Mouse (Mus musculus) erythroblast, adult 5-6 weeks (primary cell): Measurements from ENCODE around the gene Ripply2. TPM values are rescaled to one million over a fixed set of nuclear protein-coding genes. Genes with fewer than 3 reads are reported as not detected.
"Not testable (repeated sequence)": the region's sequence is repeated elsewhere in the genome, so short reads cannot be mapped to it uniquely, and the experiment has no call there.

ENCODE experiments used
- ATAC-seq: replicated peaks from 2 replicates; pipeline ENCODE4 v1.8.0; 2016; ENCODE audit warnings: moderate number of reproducible peaks, mild to moderate bottlenecking, moderate TSS enrichment, inconsistent platforms; ENCODE audit not compliant: poor library complexity, low FRiP score, severe bottlenecking
- total RNA-seq, 2 experiments: library from RNA; stranded (forward) in 1 of 2; stranded (reverse) in 1 of 2; fragments of 150-400 nt in 1 of 2; fragments of 200-764, 138-1000 nt in 1 of 2; gene quantifications; 2 replicates each; pipeline versions ENCODE4 v1.2.3 to v1.2.4; 2015 to 2017; ENCODE audit warnings: low replicate concordance in 2 of 2

Gene Ripply2
- total RNA-seq (2015; ENCODE audit: low replicate concordance) (not detected in 2 replicates), total RNA-seq (2017; ENCODE audit: low replicate concordance) (not detected in 2 replicates)

GRCm38 (mm10) chr9:87015288-87015937, at the start of gene Ripply2:
Ripply2 (plus strand) TSS chr9:87015537.
- ATAC-seq, result no peak

DNA sequence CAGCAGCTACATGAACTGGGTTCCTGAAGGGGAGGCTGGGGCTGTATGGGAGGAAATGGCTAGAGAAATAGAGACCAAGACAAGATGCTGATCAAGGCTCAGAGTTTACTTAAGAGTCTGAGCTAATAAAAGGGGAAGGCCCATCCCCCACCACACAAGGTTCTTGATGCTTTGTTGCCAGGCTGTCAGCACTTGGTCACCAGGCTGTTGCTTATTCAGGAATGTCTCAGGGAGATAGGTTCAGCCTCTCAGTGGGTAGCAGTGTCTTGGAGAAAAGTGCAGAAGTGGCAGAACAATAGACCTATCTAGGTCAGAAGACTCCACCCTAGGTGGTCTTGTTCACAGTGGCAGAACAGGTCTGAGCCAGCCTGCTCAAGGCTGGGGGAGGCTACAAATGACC, 42.9 kb upstream of the Ripply2 start:
- ATAC-seq, result not testable (repeated sequence)

DNA sequence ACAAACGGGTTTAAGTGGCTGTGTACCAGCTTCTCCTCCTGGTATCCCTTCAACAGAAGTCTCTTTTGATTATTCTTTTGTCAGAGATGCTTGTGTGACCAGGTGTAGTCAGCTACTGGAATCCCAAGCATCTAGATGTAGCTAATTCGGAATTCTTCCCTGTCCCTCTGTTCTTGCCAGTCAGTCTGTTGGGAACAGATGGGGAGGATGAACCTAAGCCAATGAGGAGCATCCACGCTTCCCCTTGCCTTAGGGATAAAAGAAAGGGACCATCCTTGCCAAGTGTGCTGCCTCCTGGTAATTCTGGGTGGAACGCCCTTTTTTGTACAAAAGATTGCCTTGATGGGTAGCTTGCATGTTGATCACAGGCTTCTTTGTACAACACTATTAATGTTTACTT, 41.8 kb upstream of the Ripply2 start:
- no peak for ATAC-seq

- ATAC-seq, result no peak
Measured at GRCm38 (mm10) chr9:86976896-86977295, 38.4 kb upstream of the Ripply2 start.

GRCm38 (mm10) chr9:86978257-86978907, 37.0 kb upstream of the Ripply2 start:
- no peak for ATAC-seq

DNA sequence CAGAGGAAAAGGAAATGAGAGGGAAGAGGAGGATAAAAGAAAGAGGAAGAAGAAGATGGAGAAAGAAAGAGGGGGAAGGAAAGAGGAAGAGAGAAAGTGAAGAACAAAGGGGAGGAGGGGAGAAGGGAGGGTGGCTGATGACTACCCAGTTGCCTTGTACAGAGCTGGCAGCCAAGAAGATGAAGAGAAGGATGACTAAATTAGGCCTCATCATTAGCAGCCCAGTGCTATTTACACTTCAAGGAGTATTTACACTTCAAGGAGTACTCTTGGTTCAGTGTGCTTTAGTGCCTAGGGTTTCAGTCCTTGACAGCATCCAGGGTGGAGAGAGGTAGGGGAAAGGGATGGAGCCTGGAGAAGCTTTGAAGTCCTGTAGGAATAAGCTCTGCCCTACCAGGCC, 35.3 kb upstream of the Ripply2 start:
- ATAC-seq, result no peak

- ATAC-seq, result no peak
Measured at GRCm38 (mm10) chr9:86980942-86981341, 34.4 kb upstream of the Ripply2 start.

DNA sequence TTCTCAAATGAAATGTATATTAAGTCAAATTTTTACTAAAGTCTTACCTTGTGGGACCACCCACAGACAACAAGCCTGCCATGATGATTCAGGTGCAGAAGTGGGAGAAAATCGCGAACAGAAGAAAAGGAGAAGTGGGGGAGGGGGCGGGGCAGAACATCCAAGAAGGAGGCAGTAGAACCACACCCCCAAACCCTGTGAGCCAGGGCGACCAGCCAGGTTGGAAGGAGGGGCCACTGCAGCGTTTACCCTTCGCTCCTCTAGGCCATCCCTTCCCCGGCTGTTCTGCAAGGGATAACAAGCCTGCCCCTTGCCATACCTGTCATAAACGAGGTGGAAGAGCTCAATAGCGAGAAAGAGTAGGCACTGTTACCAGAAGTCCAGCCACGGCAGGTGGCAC, 33.8 kb upstream of the Ripply2 start:
- ATAC-seq, result no peak

DNA sequence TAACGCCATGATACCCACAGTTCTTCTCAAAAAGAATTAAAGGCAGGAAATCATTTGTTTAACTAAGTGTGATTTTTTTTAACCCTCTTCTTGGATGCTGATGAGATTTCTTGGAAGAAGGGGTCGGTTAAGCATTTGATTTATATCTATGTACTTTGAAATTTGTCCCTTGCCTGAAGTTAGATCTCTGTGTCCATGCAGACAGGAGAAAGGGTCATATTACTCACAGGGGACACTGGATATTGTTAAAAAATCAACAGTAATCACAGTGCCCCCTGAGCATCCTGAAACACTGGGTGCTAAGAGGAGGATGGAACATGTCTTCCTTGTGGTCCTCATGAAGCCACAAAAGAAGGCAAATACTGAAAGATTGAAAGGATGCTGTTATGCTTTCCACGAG, 30.8 kb upstream of the Ripply2 start:
- no peak for ATAC-seq

DNA sequence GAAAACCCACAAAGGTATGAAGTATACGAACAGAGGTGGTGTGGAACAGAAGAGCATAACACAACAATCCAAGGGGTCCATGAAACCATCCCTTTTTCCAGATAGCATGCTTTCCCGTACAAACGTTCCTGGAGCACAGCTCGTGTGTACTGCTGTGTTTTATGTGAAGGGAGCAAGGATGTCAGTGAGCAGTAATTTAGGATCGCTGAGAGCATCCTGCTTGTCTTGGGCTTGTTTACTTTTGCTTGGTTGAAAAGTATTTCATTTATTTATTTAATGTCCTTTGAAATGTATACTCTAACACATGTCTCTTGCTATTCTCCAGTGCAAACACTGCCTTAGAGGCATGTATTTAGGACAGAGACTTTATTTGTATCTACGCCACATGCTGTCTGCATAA, 30.2 kb upstream of the Ripply2 start:
- ATAC-seq, result no peak

DNA sequence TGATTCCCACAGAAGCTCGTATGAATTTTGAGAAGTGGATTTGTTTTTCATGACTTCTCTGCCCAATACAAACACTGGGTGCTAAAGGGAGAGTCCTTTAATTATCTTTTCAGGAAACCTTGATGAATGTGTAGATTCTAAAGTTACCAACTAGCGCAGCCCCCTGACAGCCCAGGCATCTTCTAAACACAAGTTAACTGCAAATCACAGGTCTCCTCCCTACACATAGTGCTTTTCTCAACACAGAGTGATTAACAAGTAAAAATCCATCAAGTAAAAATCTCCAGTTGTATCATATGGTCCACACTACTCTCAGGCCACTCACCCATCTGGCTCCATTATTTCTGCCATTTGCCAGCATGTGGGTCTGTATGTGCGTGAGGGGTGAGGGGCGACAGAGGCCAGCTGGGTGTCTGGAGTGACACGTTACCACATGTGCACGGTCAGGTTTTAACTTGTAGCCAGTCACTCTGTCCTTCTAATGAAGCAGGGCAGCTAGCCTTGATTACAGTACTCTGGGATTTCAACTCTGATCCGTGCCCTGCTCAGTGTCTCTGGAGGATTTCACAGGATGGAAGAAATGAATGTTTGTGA, 28.5 kb upstream of the Ripply2 start:
- ATAC-seq, result no peak

GRCm38 (mm10) chr9:86989822-86990221, 25.5 kb upstream of the Ripply2 start:
- no peak for ATAC-seq

DNA sequence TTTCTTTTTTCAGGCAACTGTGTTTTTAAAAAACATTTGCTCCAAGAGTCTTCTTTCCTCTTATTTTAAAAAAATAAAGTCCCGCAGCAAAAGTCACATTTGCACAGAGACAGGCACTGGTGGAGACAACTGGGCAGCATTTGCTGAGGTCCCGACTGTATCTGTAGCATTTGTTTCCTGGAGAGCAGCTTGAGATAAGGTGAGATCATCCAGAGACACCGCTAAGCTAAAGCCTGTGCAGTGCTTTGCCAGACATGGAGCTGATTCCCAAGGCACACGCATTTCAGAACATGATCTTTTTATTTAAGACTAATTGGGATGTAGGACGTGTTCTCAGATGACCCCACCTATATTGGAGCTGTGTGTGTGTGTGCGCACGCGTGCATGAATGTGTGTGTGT, 23.6 kb upstream of the Ripply2 start:
- no peak for ATAC-seq

GRCm38 (mm10) chr9:86997046-86997691, 18.2 kb upstream of the Ripply2 start:
- ATAC-seq, result no peak

DNA sequence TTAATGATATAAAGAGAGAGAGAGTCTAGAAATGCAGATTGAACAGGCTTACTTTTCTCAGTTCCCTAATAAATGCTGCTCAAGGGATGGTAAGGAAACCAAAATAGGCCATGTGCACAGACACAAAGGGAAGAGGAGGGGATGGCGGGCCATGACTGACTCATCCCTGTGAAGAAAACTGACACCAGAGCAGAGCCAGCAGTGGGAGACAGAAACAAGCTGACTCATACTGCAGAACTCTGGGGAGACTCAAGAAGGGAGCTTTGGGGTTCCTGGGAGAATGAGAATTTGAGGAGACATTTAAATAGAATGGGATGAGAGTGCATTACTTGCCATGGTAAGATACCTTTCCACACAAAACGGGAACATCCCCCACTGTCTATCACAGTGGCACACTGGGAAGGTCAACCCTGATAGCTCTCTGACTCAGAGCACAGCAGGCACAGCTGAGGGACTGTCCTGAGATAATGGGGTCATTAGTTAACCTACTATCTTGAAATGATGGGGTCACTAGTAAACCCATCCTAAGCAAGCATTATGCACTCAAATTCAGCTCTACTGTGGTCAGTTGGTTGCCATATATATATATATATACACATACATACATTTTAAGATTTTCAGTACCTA, 15.3 kb upstream of the Ripply2 start:
- ATAC-seq, result no peak

DNA sequence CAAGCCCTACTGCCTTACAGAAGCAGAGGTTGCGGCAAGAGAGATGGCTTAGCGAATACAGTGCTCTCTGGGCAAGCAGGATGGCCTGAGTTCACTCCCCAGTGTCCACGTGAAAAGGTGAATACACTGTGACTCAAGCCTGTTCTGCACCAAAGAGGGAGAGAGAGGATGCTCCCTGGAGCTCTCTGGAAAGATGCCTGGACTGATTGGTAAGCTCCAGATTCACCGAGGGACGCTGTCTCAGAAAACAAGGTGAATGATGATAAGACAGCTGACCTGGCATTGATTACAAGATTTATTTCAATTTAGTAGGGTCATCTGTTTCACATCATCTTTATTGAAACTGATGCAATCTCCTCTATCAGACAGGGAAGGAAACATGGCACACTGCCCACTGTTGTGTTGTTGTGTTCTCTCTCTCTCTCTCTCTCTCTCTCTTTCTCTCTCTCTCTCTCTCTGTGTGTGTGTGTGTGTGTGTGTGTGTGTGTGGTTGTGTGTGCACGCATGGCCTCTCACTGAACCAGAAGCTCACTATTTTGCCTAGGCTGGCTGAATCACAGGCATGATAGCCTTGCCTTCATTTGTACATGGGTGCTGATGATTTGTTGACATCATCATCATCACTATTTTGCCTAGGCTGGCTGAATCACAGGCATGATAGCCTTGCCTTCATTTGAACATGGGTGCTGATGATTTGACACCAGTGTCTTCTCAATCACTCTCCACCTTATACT, 10.5 kb upstream of the Ripply2 start:
- no peak for ATAC-seq

GRCm38 (mm10) chr9:87005435-87005779, 9.9 kb upstream of the Ripply2 start:
- no peak for ATAC-seq

DNA sequence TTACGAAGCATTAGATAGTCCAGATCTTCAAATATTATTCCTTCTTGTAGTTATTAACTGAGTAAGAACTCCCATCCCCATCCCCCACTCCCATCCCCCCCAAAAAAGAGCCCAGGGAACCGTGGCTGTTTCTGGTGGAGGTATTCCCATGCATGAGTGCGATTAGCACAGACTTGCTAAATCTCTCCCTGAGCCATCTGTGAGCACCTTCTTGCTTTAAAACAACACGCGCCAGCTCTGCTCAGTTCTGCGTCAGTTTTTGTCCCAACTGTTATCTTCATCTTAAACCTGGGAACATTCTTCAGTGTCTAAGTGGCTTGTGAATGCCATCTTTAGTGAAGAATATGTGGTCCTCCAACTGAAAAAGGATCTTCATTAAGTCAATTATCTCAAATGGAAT, 6.8 kb upstream of the Ripply2 start:
- ATAC-seq, result no peak

- ATAC-seq, result no peak
Measured at GRCm38 (mm10) chr9:87008919-87009318, 6.4 kb upstream of the Ripply2 start.

DNA sequence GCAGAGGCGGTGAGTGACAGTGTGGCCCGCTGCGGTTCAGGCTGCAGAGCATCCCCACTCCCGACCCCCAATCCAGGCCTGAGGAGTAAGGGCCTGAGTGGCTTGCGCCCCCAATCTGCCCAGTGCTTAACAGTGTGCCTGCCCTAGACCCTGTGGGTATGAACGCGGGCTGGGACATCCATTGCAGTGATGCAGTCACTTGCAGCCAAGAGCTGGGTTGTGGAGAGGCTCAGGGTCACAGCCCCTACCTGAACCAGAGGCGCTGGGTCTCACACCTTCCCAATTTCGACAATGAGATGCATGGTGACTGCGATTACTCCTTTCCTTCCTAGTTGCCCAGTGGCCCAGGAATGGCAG, 579 bp downstream of the Ripply2 start:
- no peak for ATAC-seq
